Mouse (Mus musculus): Measurements from ENCODE around the gene Ddx42.
"Not testable (repeated sequence)": the region's sequence is repeated elsewhere in the genome, so short reads cannot be mapped to it uniquely, and the experiment has no call there.

The Ddx42 gene

GRCm38 (mm10) chr11:106200756-106201155, 16.0 kb upstream of the Ddx42 start:
- no peak for DNase-seq (ENCODE audit: low read depth in 1 of 2, low spot score in 2 of 2)

DNA sequence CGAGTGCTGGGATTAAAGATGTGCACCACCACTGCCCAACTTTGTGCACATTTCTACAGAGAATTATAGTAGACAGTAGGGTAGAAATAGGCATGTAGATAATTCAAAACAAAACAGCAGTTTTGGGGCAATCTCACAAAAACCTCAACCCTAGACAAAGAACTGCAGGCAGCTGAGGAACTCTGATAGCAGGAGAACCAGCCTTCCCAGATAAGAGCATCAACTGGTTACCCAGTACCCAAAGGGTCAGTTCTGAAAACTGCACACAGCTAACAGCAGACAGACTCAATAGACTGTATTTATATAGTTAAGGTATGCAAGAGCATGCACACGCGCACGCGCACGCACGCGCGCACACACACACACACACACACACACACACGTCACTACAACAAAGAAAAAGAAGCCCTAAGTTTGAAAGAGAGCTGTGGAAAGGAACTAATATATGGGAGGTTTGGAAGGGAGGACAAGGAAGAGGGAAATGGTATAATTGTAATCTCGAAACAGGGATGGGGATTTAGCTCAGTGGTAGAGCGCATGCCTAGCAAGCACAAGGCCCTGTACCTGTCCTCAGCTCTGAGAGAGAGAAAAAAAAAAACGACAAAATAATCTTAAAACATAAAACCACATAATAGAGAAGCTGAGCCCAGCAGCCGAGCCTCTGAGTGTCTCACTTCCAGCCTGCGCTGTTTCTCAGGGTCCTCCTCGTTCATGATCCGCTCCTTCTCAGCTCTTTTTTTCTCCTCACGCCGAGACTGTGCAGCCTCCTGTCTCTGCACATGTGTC, 15.2 kb upstream of the Ddx42 start:
- DNase-seq (ENCODE audit: low read depth in 1 of 2, low spot score in 2 of 2), result no peak

DNA sequence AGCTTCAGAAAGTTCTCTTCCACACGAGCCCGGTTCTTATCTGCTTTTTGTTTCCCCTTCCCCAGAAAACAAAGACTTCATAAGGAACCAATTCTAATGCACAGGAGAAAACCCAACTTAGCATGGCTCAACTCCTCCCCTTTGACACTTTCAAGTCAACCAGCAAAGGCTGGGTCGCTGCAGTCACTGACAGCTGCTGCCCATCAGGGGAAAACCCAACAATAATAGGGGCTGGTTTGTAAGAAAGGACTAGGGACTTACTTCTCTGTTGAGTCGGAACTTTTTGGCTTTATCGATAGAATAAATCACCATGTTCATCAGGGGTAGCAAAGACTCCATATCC, 14.6 kb upstream of the Ddx42 start, which contains the start of gene Strada:
TSS of gene Strada (minus strand) at position 46 of the 343 bp plus-strand sequence.
- DNase-seq (ENCODE audit: low read depth in 1 of 2, low spot score in 2 of 2), result no peak

DNA sequence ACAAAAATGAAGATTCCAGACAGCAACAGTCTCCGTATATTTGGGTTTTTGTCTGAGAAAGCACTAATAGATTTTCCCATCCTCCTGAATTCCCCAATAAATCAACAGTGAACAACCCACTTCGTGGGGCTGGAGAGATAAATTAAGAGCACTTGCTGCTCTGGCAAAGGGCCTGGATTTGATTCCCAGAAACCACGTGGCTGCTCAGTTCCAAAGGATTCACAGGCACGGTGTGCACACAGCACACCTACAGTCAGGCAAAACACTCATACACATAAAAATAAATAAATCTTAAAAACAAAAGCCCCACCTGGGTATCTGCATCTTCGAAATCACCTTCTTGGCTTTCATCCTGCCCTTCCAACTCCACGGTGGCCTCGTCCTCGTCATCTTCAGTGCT, 4.0 kb upstream of the Ddx42 start:
- no peak for DNase-seq (ENCODE audit: low read depth in 1 of 2, low spot score in 2 of 2)

GRCm38 (mm10) chr11:106214856-106215255, 1.9 kb upstream of the Ddx42 start:
- no peak for DNase-seq (ENCODE audit: low read depth in 1 of 2, low spot score in 2 of 2)

GRCm38 (mm10) chr11:106215450-106215859, 1.3 kb upstream of the Ddx42 start:
- DNase-seq (ENCODE audit: low read depth in 1 of 2, low spot score in 2 of 2), result no peak

- DNase-seq (ENCODE audit: low read depth in 1 of 2, low spot score in 2 of 2), result peak; percentile 88 to 90
Measured at GRCm38 (mm10) chr11:106215927-106216729, 598 bp upstream of the Ddx42 start, which contains the start of gene Ccdc47. TSS of gene Ccdc47 (minus strand) at chr11:106216344.

GRCm38 (mm10) chr11:106220603-106221002, 3.9 kb downstream of the Ddx42 start:
- DNase-seq (ENCODE audit: low read depth in 1 of 2, low spot score in 2 of 2), result no peak

GRCm38 (mm10) chr11:106233978-106234377, 17.3 kb downstream of the Ddx42 start:
- DNase-seq (ENCODE audit: low read depth in 1 of 2, low spot score in 2 of 2), result not testable (repeated sequence)

DNA sequence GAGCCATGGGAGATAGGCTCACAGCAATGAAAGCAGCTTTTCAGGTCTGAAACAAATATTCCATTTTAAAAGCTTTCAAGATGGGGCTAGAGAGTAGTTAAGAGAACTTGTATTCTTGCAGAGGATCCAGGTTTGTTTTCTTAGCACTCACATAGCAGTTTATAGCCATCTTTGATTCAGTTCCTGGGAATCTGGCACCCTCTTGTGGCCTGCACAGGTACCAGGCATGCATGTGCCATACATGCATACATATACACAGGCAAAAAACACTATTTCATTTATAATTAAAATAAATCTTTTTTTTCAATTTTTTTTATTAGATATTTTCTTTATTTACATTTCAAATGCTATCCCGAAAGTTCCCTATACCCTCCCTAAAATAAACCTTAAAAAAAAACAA, 30.1 kb downstream of the Ddx42 start:
- no peak for DNase-seq (ENCODE audit: low read depth in 1 of 2, low spot score in 2 of 2)

GRCm38 (mm10) chr11:106249326-106249725, 32.6 kb downstream of the Ddx42 start:
- DNase-seq (ENCODE audit: low read depth in 1 of 2, low spot score in 2 of 2), result no peak

DNA sequence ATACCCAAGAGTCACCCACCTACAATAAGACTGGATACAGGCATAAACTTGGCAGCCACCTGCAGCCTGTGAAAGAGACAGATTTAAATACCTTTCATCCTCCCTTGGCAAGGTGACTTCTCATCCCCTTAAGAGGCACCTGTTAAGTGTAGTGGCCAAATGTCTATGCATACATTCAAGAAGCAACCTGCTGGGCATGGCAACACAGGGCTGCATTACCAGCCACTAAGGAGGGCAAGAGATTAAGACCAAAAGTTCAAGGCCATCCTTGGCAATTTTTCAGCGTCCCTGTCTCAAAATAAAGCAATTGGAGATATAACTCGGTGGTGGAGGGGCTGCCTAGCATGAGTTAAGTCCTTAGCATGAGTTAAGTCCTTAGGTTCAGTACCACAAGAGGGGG, 38.0 kb downstream of the Ddx42 start:
- DNase-seq (ENCODE audit: low read depth in 1 of 2, low spot score in 2 of 2), result no peak

GRCm38 (mm10) chr11:106255174-106255573, 38.4 kb downstream of the Ddx42 start:
- DNase-seq (ENCODE audit: low read depth in 1 of 2, low spot score in 2 of 2), result no peak

- DNase-seq (ENCODE audit: low read depth in 1 of 2, low spot score in 2 of 2), result peak; percentile 90 to 95
Measured at GRCm38 (mm10) chr11:106255685-106256451, 39.1 kb downstream of the Ddx42 start, which contains the start of the genes Ftsj3 and Psmc5. TSS of gene Ftsj3 (minus strand) at chr11:106256079. TSS of gene Psmc5 (plus strand) at chr11:106256154.

GRCm38 (mm10) chr11:106256775-106257174, 40.0 kb downstream of the Ddx42 start:
- DNase-seq (ENCODE audit: low read depth in 1 of 2, low spot score in 2 of 2), result no peak

- DNase-seq (ENCODE audit: low read depth in 1 of 2, low spot score in 2 of 2), result no peak
Measured at GRCm38 (mm10) chr11:106260826-106261450, 44.2 kb downstream of the Ddx42 start.

GRCm38 (mm10) chr11:106263963-106264362, 47.2 kb downstream of the Ddx42 start:
- no peak for DNase-seq (ENCODE audit: low read depth in 1 of 2, low spot score in 2 of 2)

- DNase-seq (ENCODE audit: low read depth in 1 of 2, low spot score in 2 of 2), result no peak
Measured at GRCm38 (mm10) chr11:106264988-106265387, 48.3 kb downstream of the Ddx42 start.

DNA sequence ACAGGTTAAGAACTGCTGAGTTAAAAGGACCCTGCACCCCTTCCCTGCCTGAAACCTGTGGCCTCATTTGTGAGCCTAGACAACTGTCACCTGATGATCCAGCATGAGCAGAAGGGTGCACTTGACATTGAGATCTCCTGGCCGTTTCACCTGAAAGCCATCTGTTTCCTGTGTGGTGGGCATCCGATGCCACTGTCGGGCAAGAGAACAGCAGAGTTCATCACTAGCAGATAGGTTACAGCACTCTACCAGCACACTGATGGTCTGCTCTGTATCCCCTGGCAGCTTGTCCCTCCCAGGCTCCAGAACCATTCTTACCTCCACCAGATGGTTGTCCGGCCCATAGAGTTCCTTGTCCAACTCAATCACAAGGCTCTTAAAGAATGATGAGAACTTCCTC, 48.8 kb downstream of the Ddx42 start:
- no peak for DNase-seq (ENCODE audit: low read depth in 1 of 2, low spot score in 2 of 2)

- DNase-seq (ENCODE audit: low read depth in 1 of 2, low spot score in 2 of 2), result no peak
Measured at GRCm38 (mm10) chr11:106266431-106266830, 49.7 kb downstream of the Ddx42 start.

DNA sequence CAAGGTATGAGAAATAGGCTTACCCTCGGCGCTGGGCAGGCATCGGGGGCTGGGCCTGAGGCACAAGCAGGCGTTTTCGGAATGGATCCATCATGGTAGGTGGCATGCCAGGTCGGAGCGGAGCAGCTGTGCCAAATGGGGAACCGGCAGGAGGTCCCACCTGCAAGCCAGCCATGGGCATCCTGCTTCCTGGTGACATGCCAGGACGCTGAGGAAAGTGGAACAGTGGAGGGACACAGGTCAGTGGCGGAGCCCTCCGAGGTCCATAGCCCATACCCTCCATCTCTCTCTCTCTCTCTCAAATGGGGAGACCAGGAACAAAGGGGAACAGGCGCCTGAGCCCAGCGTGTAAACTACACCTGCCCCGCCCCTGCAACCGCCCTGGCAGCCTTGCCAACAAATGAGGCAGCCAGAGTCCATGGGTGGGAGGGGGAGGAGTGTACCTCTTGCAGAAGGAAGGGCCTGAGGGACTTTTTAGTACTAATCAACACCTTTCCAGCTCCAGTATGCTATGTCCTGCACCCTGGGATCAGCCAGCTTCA, 50.7 kb downstream of the Ddx42 start:
- DNase-seq (ENCODE audit: low read depth in 1 of 2, low spot score in 2 of 2), result no peak

All from monocyte, adult 2 months (primary cell).